Mouse (Mus musculus) gonadal fat pad, adult 2 months (tissue): ENCODE results near the gene Slc36a2. TPM values are rescaled to one million over a fixed set of nuclear protein-coding genes. Genes with fewer than 3 reads are reported as not detected.

ENCODE experiments used
- DNase-seq: peaks from one replicate; pipeline ENCODE4 v3.0.0-alpha.2; 2012; ENCODE audit warnings: low read depth
- polyA plus RNA-seq: library from polyadenylated mRNA; depleted of rRNA; stranded (reverse); fragments of >200 nt; gene quantifications from 2 replicates; pipeline ENCODE4 v1.2.3, GENCODE M21; 2012

Slc36a2 gene
- polyA plus RNA-seq, 1 experiment, result 138 TPM

- no peak for DNase-seq
These were observed 631 bp downstream of the Slc36a2 start for GRCm38 (mm10) chr11:55184246-55184645.

GRCm38 (mm10) chr11:55183124-55183523 lies 1.8 kb downstream of the Slc36a2 start:
- DNase-seq, result no peak

- no peak for DNase-seq
These were observed 5.0 kb downstream of the Slc36a2 start for GRCm38 (mm10) chr11:55179856-55180255.

GRCm38 (mm10) chr11:55178830-55179229 lies 6.0 kb downstream of the Slc36a2 start:
- no peak for DNase-seq

GRCm38 (mm10) chr11:55170501-55170900 lies 14.4 kb downstream of the Slc36a2 start:
- DNase-seq, result no peak

- no peak for DNase-seq
These were observed 16.0 kb downstream of the Slc36a2 start for GRCm38 (mm10) chr11:55168914-55169313.

- no peak for DNase-seq
These were observed 16.4 kb downstream of the Slc36a2 start for GRCm38 (mm10) chr11:55168504-55168903.

- DNase-seq, result no peak
These were observed 19.1 kb downstream of the Slc36a2 start for GRCm38 (mm10) chr11:55165748-55166147.

GRCm38 (mm10) chr11:55164723-55165122 lies 20.2 kb downstream of the Slc36a2 start:
- no peak for DNase-seq

GRCm38 (mm10) chr11:55162670-55163069 lies 22.2 kb downstream of the Slc36a2 start:
- DNase-seq, result no peak

- no peak for DNase-seq
These were observed 26.0 kb downstream of the Slc36a2 start for GRCm38 (mm10) chr11:55158785-55159359.

- DNase-seq, result no peak
These were observed 29.8 kb downstream of the Slc36a2 start for GRCm38 (mm10) chr11:55155070-55155421.

- DNase-seq, result no peak
These were observed 30.3 kb downstream of the Slc36a2 start for GRCm38 (mm10) chr11:55154398-55155069.

GRCm38 (mm10) chr11:55151608-55152007 lies 33.3 kb downstream of the Slc36a2 start, which contains the start of gene Slc36a3:
Slc36a3 (minus strand) TSS chr11:55151708.
- no peak for DNase-seq

- DNase-seq, result no peak
These were observed 36.4 kb downstream of the Slc36a2 start for GRCm38 (mm10) chr11:55148461-55148860.

GRCm38 (mm10) chr11:55147423-55147822 lies 37.5 kb downstream of the Slc36a2 start:
- no peak for DNase-seq

GRCm38 (mm10) chr11:55146855-55147254 lies 38.0 kb downstream of the Slc36a2 start:
- DNase-seq, result no peak

- no peak for DNase-seq
These were observed 40.9 kb downstream of the Slc36a2 start for GRCm38 (mm10) chr11:55144011-55144410.

GRCm38 (mm10) chr11:55141502-55141901 lies 43.4 kb downstream of the Slc36a2 start:
- no peak for DNase-seq

GRCm38 (mm10) chr11:55137646-55138045 lies 47.2 kb downstream of the Slc36a2 start:
- no peak for DNase-seq

- DNase-seq, result no peak
These were observed 47.9 kb downstream of the Slc36a2 start for GRCm38 (mm10) chr11:55136770-55137547.

- no peak for DNase-seq
These were observed 50.0 kb downstream of the Slc36a2 start for GRCm38 (mm10) chr11:55134871-55135270.

GRCm38 (mm10) chr11:55134407-55134806 lies 50.5 kb downstream of the Slc36a2 start:
- DNase-seq, result no peak
